Mouse (Mus musculus) myocyte (in vitro differentiated cells): ENCODE measurements around the gene Gm20509.

ENCODE experiments used
- POLR2A ChIP-seq: IDR thresholded peaks from one replicate; pipeline ENCODE4 v1.6.1; 2011; ENCODE audit warnings: low read depth, mild to moderate bottlenecking, control low read depth, moderate library complexity; ENCODE audit not compliant: insufficient read length
- SRF ChIP-seq: IDR thresholded peaks from one replicate; pipeline ENCODE4 v1.6.1; 2011; ENCODE audit warnings: low read depth; ENCODE audit not compliant: control insufficient read depth, insufficient read length
- USF1 ChIP-seq: IDR thresholded peaks from one replicate; pipeline ENCODE4 v1.6.1; 2011; ENCODE audit warnings: low read depth, mild to moderate bottlenecking, control low read depth, moderate library complexity

- TF ChIP-seq POLR2A = no peak
- TF ChIP-seq SRF = no peak
- no peak for TF ChIP-seq USF1
Measured at GRCm38 (mm10) chr9:73090121-73090520, 12.1 kb upstream of the Gm20509 start.
